Mouse (Mus musculus): ENCODE data around the gene Zfp219. TPM values are rescaled to one million over a fixed set of nuclear protein-coding genes. Genes with fewer than 3 reads are reported as not detected.

The Zfp219 gene
- total and polyA plus RNA-seq, 2 experiments from 2014 or later: 13.9 to 51.6 TPM

DNA sequence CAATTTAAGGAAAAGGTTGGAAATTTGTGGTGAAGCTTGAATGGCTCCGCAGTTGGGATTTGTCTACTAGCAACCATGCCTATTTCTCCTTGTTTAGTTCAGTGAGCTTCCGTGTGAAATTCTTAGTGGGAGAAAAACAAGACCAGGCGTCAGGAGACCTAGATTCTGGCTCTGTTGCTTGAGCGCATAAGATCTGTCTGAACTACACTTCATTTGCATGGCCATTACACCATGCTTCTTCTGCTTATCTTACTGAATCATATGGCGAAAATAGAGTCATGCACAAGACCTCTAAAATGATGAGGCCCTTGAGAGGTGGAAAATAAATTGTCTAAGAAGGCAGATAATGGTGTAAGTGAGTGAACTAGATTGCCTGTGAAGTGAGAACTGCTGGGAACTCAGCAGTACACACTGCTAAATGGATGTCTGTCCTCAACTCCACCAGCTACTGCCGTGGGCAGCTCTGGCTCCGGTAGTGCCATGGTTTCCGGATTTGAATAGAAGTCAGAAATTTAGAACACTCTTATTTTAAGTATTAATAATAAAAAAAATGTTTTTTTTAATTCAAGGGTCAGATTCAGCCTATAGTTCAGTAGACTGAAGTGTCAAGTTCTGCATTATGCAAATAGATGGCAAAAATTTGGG is 1.2 kb upstream of the Zfp219 start:
- peak overlapping the region; percentile 99; the same call in 1 of the 2 replicates for H3K27ac ChIP-seq (ENCODE audit: low read depth)
- H3K9me3 ChIP-seq (replicated peaks; ENCODE audit: control insufficient read depth, low read length): no peaks in the 10 kb centered on the region
- TF ChIP-seq EP300 (IDR thresholded peaks at IDR 0.05; ENCODE audit: low read depth) (no peak), CTCF (IDR thresholded peaks at IDR 0.05; ENCODE audit: low read depth) (no peak)

DNA sequence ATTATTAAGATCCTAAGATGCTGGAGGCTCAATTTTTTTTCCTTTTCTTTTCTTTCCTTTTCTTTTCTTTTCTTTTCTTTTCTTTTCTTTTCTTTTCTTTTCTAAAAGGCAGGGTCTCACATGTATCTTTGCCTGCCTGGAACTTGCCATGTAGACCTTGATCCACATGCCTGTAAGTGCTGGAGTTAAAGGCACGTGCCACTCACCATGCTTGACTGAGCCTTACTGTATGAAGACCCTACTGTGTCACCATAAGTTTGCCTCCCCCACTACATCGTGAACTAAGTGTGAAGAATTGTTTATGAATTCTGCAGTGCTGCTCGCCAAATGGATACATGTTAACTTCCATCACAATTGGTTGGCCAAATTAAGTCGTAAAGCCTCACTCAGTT is 601 bp upstream of the Zfp219 start:
- Histone ChIP-seq H3K4me1 (ENCODE audit: control insufficient read depth, insufficient read depth) (peaks cover 27% of the 10 kb centered on the region), H3K9me3 (replicated peaks; ENCODE audit: control insufficient read depth, low read length) (no peaks in the 10 kb centered on the region), H3K9ac (replicated peaks; ENCODE audit: low read depth, low read length) (no peak overlapping the region), H3K27me3 (ENCODE audit: control insufficient read depth, insufficient read depth, low read length) (no peaks in the 10 kb centered on the region), H3K4me3 (ENCODE audit: low read depth, low read length) (peak overlapping the region; percentile 72), H3K27ac (ENCODE audit: low read depth) (peak overlapping the region; percentile 99), H3K36me3 (replicated peaks; ENCODE audit: control insufficient read depth, insufficient read depth, low read length) (no peaks in the 10 kb centered on the region), H3K4me2 (ENCODE audit: low read depth, low read length) (peak overlapping the region; percentile 71)
- no peak for ATAC-seq (ENCODE audit: insufficient read depth, low read depth)
- WGBS: 76% methylated on average over 4 of the region's 4 CpGs
- TF ChIP-seq EP300 (IDR thresholded peaks at IDR 0.05; ENCODE audit: low read depth) (no peak), CTCF (IDR thresholded peaks at IDR 0.05; ENCODE audit: low read depth) (no peak)
- no peak for DNase-seq (ENCODE audit: low spot score)

More for the DNA sequence above, 1.2 kb upstream of the Zfp219 start:
- no peaks in the 10 kb centered on the region for H3K36me3 ChIP-seq (replicated peaks; ENCODE audit: control insufficient read depth, insufficient read depth, low read length)
- H3K4me3 ChIP-seq (ENCODE audit: low read depth, low read length): no peak overlapping the region
- 87% methylated on average over 8 of the region's 8 CpGs for WGBS
- H3K9ac ChIP-seq (replicated peaks; ENCODE audit: low read depth, low read length): no peak overlapping the region
- no peak for DNase-seq (ENCODE audit: low spot score)
- peaks cover 23% of the 10 kb centered on the region for H3K4me1 ChIP-seq (ENCODE audit: control insufficient read depth, insufficient read depth)
- no peak overlapping the region for H3K4me2 ChIP-seq (ENCODE audit: low read depth, low read length)
- ATAC-seq (ENCODE audit: insufficient read depth, low read depth): no peak
- H3K27me3 ChIP-seq (ENCODE audit: control insufficient read depth, insufficient read depth, low read length): no peaks in the 10 kb centered on the region

DNA sequence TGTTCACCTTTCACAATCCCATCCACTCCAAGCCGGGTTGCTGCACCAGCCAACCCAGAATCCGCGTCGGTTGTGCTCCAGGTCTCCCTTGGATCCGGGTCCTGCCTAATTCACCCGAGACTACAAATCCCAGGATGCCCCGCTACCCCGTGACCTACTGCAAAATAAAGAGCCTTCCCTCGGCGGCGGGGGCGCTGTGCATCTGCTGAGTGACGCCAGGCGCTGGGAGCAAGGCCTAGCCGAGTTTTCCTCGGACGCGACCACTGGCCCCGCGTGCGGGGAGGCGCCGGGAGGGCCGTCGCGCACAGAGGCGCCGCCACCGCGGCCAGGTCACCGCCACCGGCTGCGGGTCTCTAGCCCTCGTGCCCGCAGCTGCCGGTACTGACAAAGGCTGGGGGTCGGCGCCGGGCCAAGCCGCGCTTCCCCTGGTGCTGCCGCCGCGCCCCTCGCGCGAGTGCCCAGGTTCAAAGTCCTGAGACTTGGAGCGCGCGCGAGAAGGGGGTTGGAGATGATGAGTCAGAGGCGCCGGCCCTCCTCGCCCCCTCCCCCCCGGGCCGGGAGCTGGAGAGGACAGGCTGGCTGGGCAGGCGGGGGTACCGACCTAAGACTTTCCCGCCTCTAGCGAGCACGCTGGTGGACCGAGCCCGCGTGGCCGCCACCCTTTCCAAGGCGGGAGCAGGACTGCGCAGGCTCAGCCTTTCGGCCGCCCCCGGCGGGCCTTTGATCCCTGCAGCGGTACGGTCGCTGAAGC is 768 bp downstream of the Zfp219 start:
- peak overlapping the region; percentile 88 for H3K9ac ChIP-seq (replicated peaks; ENCODE audit: low read depth, low read length)
- under 1% methylated on average over 66 of the region's 74 CpGs for WGBS
- H3K4me2 ChIP-seq (ENCODE audit: low read depth, low read length): peak overlapping the region; percentile 71
- H3K9me3 ChIP-seq (replicated peaks; ENCODE audit: control insufficient read depth, low read length): no peaks in the 10 kb centered on the region
- no peaks in the 10 kb centered on the region for H3K27me3 ChIP-seq (ENCODE audit: control insufficient read depth, insufficient read depth, low read length)
- ATAC-seq (ENCODE audit: insufficient read depth, low read depth) (peak; percentile 89), DNase-seq (ENCODE audit: low spot score) (peak; percentile 97)
- TF ChIP-seq CTCF (IDR thresholded peaks at IDR 0.05; ENCODE audit: low read depth): peak; percentile 55
- TF ChIP-seq EP300 (IDR thresholded peaks at IDR 0.05; ENCODE audit: low read depth): no peak
- peak overlapping the region; percentile 99 for H3K27ac ChIP-seq (ENCODE audit: low read depth)
- H3K36me3 ChIP-seq (replicated peaks; ENCODE audit: control insufficient read depth, insufficient read depth, low read length): no peaks in the 10 kb centered on the region
- peaks cover 37% of the 10 kb centered on the region for H3K4me1 ChIP-seq (ENCODE audit: control insufficient read depth, insufficient read depth)
- peak overlapping the region; percentile 72 for H3K4me3 ChIP-seq (ENCODE audit: low read depth, low read length)

DNA sequence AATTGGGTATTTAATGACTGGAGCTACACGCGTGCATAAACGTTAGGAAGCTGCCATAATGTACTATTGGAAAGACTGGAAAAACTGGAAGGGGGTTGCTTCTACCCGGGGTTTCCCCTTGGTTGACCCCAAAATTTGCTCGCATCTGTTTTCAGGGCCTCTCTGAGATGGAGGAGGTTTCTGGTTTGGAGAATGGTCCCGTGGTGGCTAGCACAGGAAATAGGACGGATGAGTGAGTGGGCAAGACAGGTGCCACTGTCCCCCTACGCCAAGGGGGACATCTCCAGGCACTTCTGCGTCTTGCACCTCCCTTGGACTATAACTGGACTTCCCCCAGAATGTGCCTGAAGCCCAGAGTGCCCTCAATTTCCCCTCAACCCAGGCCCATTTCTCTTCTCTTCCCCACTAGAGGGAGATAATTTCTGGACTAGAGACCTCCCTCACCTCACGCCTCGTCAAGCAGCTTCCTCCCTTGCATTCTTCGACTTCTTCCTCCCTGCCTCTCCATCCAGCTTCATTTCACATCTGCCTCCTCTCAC is 1.4 kb downstream of the Zfp219 start:
- WGBS: 30% methylated on average over 12 of the region's 12 CpGs
- ATAC-seq (ENCODE audit: insufficient read depth, low read depth) (peak; percentile 1), DNase-seq (ENCODE audit: low spot score) (no peak)
- peak overlapping the region; percentile 72 for H3K4me3 ChIP-seq (ENCODE audit: low read depth, low read length)
- H3K9ac ChIP-seq (replicated peaks; ENCODE audit: low read depth, low read length): peak overlapping the region; percentile 88
- H3K27me3 ChIP-seq (ENCODE audit: control insufficient read depth, insufficient read depth, low read length): no peaks in the 10 kb centered on the region
- peak overlapping the region; percentile 99 for H3K27ac ChIP-seq (ENCODE audit: low read depth)
- no peaks in the 10 kb centered on the region for H3K36me3 ChIP-seq (replicated peaks; ENCODE audit: control insufficient read depth, insufficient read depth, low read length)
- H3K4me1 ChIP-seq (ENCODE audit: control insufficient read depth, insufficient read depth): peaks cover 37% of the 10 kb centered on the region
- no peaks in the 10 kb centered on the region for H3K9me3 ChIP-seq (replicated peaks; ENCODE audit: control insufficient read depth, low read length)
- TF ChIP-seq CTCF (IDR thresholded peaks at IDR 0.05; ENCODE audit: low read depth) (peak; percentile 45), EP300 (IDR thresholded peaks at IDR 0.05; ENCODE audit: low read depth) (no peak)
- H3K4me2 ChIP-seq (ENCODE audit: low read depth, low read length): peak overlapping the region; percentile 71

DNA sequence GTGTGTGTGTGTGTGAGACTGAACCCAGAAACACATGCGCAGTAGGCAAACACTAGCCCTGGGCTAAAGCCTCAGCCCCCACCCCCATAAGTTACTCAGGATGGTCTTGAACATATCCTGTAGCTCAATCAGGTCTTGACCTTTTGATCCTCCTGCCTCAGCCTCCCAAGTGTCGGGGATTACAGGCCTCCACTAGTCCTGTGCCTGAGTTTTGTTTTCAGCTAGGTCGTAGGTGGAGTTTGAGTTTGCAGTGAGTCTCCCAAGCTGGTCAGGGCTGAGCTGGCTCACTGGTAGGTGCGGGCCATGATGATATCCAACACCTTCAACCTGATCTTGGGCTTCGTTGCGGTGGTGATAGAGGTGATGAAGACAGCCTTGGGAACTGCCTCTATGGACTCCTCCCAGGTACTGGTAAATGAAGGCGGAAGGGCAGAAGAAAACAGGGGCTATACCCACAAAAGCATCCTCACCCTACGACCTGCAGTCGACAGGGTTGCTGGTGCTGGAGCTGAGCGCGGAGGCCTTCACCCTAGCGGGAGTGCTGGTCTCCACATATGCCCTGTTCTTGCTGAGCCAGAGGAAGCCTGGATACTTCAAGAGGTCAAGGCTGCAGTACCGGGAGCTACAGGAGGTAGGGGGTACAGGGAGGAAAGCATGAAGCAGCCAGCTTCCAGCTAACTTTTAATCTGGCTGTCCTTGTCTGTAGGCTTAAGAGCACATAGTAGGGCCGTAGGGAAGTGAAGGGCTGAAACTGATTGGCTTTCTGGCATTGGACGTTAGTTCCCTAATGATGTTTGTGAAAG is 2.1 kb downstream of the Zfp219 start:
- H3K36me3 ChIP-seq (replicated peaks; ENCODE audit: control insufficient read depth, insufficient read depth, low read length): no peaks in the 10 kb centered on the region
- H3K9ac ChIP-seq (replicated peaks; ENCODE audit: low read depth, low read length): no peak overlapping the region
- no peak overlapping the region for H3K4me3 ChIP-seq (ENCODE audit: low read depth, low read length)
- peak overlapping the region; percentile 71 for H3K4me2 ChIP-seq (ENCODE audit: low read depth, low read length)
- H3K9me3 ChIP-seq (replicated peaks; ENCODE audit: control insufficient read depth, low read length): no peaks in the 10 kb centered on the region
- DNase-seq (ENCODE audit: low spot score): no peak
- ATAC-seq (ENCODE audit: insufficient read depth, low read depth): no peak
- H3K27me3 ChIP-seq (ENCODE audit: control insufficient read depth, insufficient read depth, low read length): no peaks in the 10 kb centered on the region
- H3K27ac ChIP-seq (ENCODE audit: low read depth): peak overlapping the region; percentile 99; the same call in 1 of the 2 replicates
- TF ChIP-seq EP300 (IDR thresholded peaks at IDR 0.05; ENCODE audit: low read depth) (no peak), CTCF (IDR thresholded peaks at IDR 0.05; ENCODE audit: low read depth) (no peak)
- peaks cover 39% of the 10 kb centered on the region for H3K4me1 ChIP-seq (ENCODE audit: control insufficient read depth, insufficient read depth)
- 89% methylated on average over 15 of the region's 15 CpGs for WGBS

All from heart, postnatal 0 days (tissue).